19 mouse cellular contexts compared by ENCODE assay signal in genomic region chr11:36486092-36486491, GRCm38 (mm10).
DNase-seq lines count a peak whose midpoint lies in the region; ATAC-seq lines count a peak whose summit lies in the region.
"Had no signal": no experiment of that assay in that cellular context is flagged by ENCODE, and none has a peak within 500 bp of the region (broad histone marks: within the 10 kb centered on the region; RNA-seq: fewer than 3 reads in every experiment).

No protein-coding gene starts in this region.

- H3K9me3 ChIP-seq in heart, embryonic 13.5 days, result no peaks in the 10 kb centered on the region
- H3K9me3 ChIP-seq in lung, embryonic 15.5 days, result no peaks in the 10 kb centered on the region
- H3K9me3 ChIP-seq in heart, embryonic 16.5 days (replicated peaks; ENCODE audit: control insufficient read depth, low read length), result no peaks in the 10 kb centered on the region
- no peaks in the 10 kb centered on the region for H3K9me3 ChIP-seq in intestine, embryonic 15.5 days
- H3K9me3 ChIP-seq: embryonic facial prominence, embryonic 12.5 days; forebrain, embryonic 15.5 days; hindbrain, embryonic 12.5 days; kidney, embryonic 15.5 days; limb, embryonic 12.5 days had no signal

- no peak for ATAC-seq in heart, embryonic 13.5 days (ENCODE audit: extremely low read depth, insufficient number of reproducible peaks, low FRiP score, low TSS enrichment)
- no peak for ATAC-seq in lung, embryonic 15.5 days (ENCODE audit: borderline replicate concordance, extremely low read depth, low FRiP score, low TSS enrichment)
- ATAC-seq in heart, embryonic 16.5 days (replicated peaks; ENCODE audit: extremely low read depth, insufficient read depth, low FRiP score), result no peak
- ATAC-seq in intestine, embryonic 15.5 days, result no peak
- ATAC-seq: forebrain, embryonic 15.5 days; midbrain, embryonic 16.5 days had no signal

- H3K36me3 ChIP-seq in heart, embryonic 13.5 days, result no peaks in the 10 kb centered on the region
- H3K36me3 ChIP-seq in lung, embryonic 15.5 days, result no peaks in the 10 kb centered on the region
- no peaks in the 10 kb centered on the region for H3K36me3 ChIP-seq in heart, embryonic 16.5 days (ENCODE audit: control insufficient read depth, insufficient read depth)
- no peaks in the 10 kb centered on the region for H3K36me3 ChIP-seq in intestine, embryonic 15.5 days
- H3K36me3 ChIP-seq: embryonic facial prominence, embryonic 12.5 days; forebrain, embryonic 15.5 days; hindbrain, embryonic 12.5 days; kidney, embryonic 15.5 days; limb, embryonic 12.5 days had no signal

- H3K27ac ChIP-seq in heart, embryonic 13.5 days (replicated peaks), result no peak overlapping the region
- no peak overlapping the region for H3K27ac ChIP-seq in lung, embryonic 15.5 days
- no peak overlapping the region for H3K27ac ChIP-seq in heart, embryonic 16.5 days (ENCODE audit: low read length)
- no peak overlapping the region for H3K27ac ChIP-seq in intestine, embryonic 15.5 days
- H3K27ac ChIP-seq: embryonic facial prominence, embryonic 12.5 days; forebrain, embryonic 15.5 days; hindbrain, embryonic 12.5 days; kidney, embryonic 15.5 days; limb, embryonic 12.5 days; liver, embryonic 14.5 days had no signal

- H3K4me2 ChIP-seq in heart, embryonic 13.5 days, result peak overlapping the region; percentile 65
- H3K4me2 ChIP-seq in lung, embryonic 15.5 days, result peak overlapping the region; percentile 20; the same call in 1 of the 2 replicates
- H3K4me2 ChIP-seq in heart, embryonic 16.5 days (ENCODE audit: low read depth, low read length), result peak overlapping the region; percentile 66
- peak overlapping the region; percentile 14; the same call in 1 of the 2 replicates for H3K4me2 ChIP-seq in intestine, embryonic 15.5 days (replicated peaks)
- H3K4me2 ChIP-seq: embryonic facial prominence, embryonic 12.5 days; forebrain, embryonic 15.5 days; hindbrain, embryonic 12.5 days; kidney, embryonic 15.5 days; limb, embryonic 12.5 days had no signal

- H3K27me3 ChIP-seq in heart, embryonic 13.5 days (replicated peaks), result peaks cover 16% of the 10 kb centered on the region; the same call in 1 of the 2 replicates
- H3K27me3 ChIP-seq in lung, embryonic 15.5 days, result peaks cover 24% of the 10 kb centered on the region; the same call in 1 of the 2 replicates
- H3K27me3 ChIP-seq in heart, embryonic 16.5 days (ENCODE audit: control insufficient read depth, insufficient read depth, low read length), result no peaks in the 10 kb centered on the region
- 0 out of 2 replicates have a peak, but pooled peaks cover 4% of the 10 kb centered on the region for H3K27me3 ChIP-seq in intestine, embryonic 15.5 days (replicated peaks)
- H3K27me3 ChIP-seq: forebrain, embryonic 15.5 days; hindbrain, embryonic 12.5 days; kidney, embryonic 15.5 days had no signal

- no peak for DNase-seq in heart, adult 8-10 months (ENCODE audit: low spot score)
- DNase-seq in lung, adult 18-20 months, result no peak
- DNase-seq in testis, postnatal 10 days (ENCODE audit: low spot score), result no peak
- no peak for DNase-seq in ovary, postnatal 36 days (ENCODE audit: low spot score)
- DNase-seq: adrenal gland, adult 8-10 months; cerebellum, adult 9-10 months; kidney, postnatal 4 days; retina, postnatal 1 day had no signal

- 17% methylated on average over 12 of the region's 12 CpGs for WGBS in heart, embryonic 13.5 days
- WGBS in lung, embryonic 15.5 days, result 28% methylated on average over 12 of the region's 12 CpGs
- 27% methylated on average over 12 of the region's 12 CpGs for WGBS in heart, embryonic 16.5 days
- WGBS in intestine, embryonic 15.5 days, result 29% methylated on average over 12 of the region's 12 CpGs

- H3K4me3 ChIP-seq in heart, embryonic 13.5 days, result peak overlapping the region; percentile 35
- no peak overlapping the region for H3K4me3 ChIP-seq in lung, embryonic 15.5 days
- peak overlapping the region; percentile 26 for H3K4me3 ChIP-seq in heart, embryonic 16.5 days (ENCODE audit: low read length)
- H3K4me3 ChIP-seq in intestine, embryonic 15.5 days (replicated peaks), result no peak overlapping the region
- H3K4me3 ChIP-seq: embryonic facial prominence, embryonic 12.5 days; forebrain, embryonic 15.5 days; hindbrain, embryonic 12.5 days; kidney, embryonic 15.5 days; limb, embryonic 12.5 days had no signal

- H3K9ac ChIP-seq in heart, embryonic 13.5 days, result no peak overlapping the region
- H3K9ac ChIP-seq in lung, embryonic 15.5 days, result no peak overlapping the region
- peak overlapping the region; percentile 40 for H3K9ac ChIP-seq in heart, embryonic 16.5 days (ENCODE audit: low read length)
- no peak overlapping the region for H3K9ac ChIP-seq in intestine, embryonic 15.5 days
- H3K9ac ChIP-seq: embryonic facial prominence, embryonic 12.5 days; forebrain, embryonic 15.5 days; hindbrain, embryonic 12.5 days; kidney, embryonic 15.5 days; limb, embryonic 12.5 days; liver, embryonic 14.5 days had no signal

- H3K4me1 ChIP-seq in heart, embryonic 13.5 days, result peaks cover 32% of the 10 kb centered on the region
- H3K4me1 ChIP-seq in lung, embryonic 15.5 days, result 0 out of 2 replicates have a peak, but pooled peaks cover 13% of the 10 kb centered on the region
- peaks cover 13% of the 10 kb centered on the region; the same call in 1 of the 2 replicates for H3K4me1 ChIP-seq in heart, embryonic 16.5 days (ENCODE audit: control insufficient read depth, insufficient read depth, low read length)
- H3K4me1 ChIP-seq in intestine, embryonic 15.5 days (replicated peaks), result no peaks in the 10 kb centered on the region
- H3K4me1 ChIP-seq: embryonic facial prominence, embryonic 12.5 days; kidney, embryonic 15.5 days; limb, embryonic 12.5 days had no signal

Comparison
In these comparisons a context has a peak if more than half of its experiments do, and no peak if none do; other contexts are left out.
1. H3K4me2 ChIP-seq: peak in every context shown above with its lines; median percentile 66 in heart, embryonic 16.5 days; 65 in heart, embryonic 13.5 days; 20 in lung, embryonic 15.5 days; 14 in intestine, embryonic 15.5 days.
2. H3K4me3 ChIP-seq: peak in heart, embryonic 13.5 days (single experiment) and heart, embryonic 16.5 days (single experiment); none in lung, embryonic 15.5 days (single experiment) and intestine, embryonic 15.5 days (single experiment).